Mouse (Mus musculus) heart, postnatal 14 days (tissue): Measurements from ENCODE around the gene Insr. TPM values are rescaled to one million over a fixed set of nuclear protein-coding genes. Genes with fewer than 3 reads are reported as not detected.

ENCODE experiments used
- DNase-seq, 2 experiments: peaks; one replicate each; pipeline ENCODE4 v3.0.0; 2021 to 2022
- intact Hi-C: fragments of 180-260 bp; cut with DNase I; formaldehyde crosslinking; loops from one replicate; pipeline ENCODE4 v1.15.1; 2025
- total RNA-seq, 2 experiments: library from RNA; stranded (reverse); gene quantifications; 2 replicates each; pipeline ENCODE4 v1.2.3; 2021

The Insr gene
- total RNA-seq, 2 experiments from 2014 or later: 114 to 115 TPM

GRCm38 (mm10) chr8:3277266-3277665 is 2.2 kb downstream of the Insr start:
- intact Hi-C loops: loop anchor here (2.0 to 5.0 kb wide), 3 partner anchors 16 to 90 kb away; no protein-coding TSS in a partner anchor
- DNase-seq: no peak

DNA sequence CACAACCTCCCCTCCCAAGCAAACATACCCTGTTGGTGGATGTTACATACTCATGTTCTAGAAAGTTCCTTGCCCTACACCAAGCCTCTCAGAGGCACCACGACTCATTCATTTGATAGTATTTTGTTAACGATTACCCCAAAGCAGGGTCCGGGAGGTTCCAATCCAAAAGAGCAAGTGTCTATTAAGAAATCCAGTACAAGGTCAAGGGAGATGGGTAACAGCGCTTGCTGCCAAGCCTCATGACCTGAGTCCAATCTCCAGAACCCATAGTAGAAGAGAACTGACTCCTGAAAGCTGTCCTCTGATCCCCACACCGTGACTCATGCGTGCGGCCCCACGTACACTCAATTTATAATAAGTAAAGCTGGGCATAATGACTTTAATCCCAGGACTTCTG is 3.4 kb downstream of the Insr start:
- intact Hi-C loops: loop anchor here (2.0 to 5.0 kb wide), 3 partner anchors 15 to 89 kb away; no protein-coding TSS in a partner anchor
- no peak for DNase-seq

GRCm38 (mm10) chr8:3275189-3275588 is 4.2 kb downstream of the Insr start:
- no peak for DNase-seq
- intact Hi-C loops: loop anchor here (5.0 kb wide), 2 partner anchors 38 to 88 kb away; no protein-coding TSS in a partner anchor

DNA sequence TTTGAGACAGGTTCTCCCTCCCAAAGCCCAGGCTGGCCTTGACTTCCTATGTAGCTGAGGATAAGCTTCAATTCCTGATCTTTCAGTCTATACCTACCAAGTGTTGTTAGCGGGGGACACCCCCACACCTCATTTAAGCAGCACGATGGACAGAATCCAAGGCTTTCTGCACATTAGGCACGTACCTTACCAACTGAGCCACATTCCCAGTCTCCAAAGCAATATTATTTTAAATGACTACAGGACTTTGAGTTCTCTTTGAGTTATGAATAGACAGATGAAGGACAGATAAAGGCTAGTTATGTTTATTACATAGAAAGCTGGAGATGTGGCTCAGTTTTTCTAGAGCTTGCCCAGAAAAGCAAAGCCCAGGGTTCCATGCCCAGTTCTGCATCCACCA is 5.6 kb downstream of the Insr start:
- intact Hi-C loops: no loop called here
- DNase-seq: no peak

- intact Hi-C loops: no loop called here
Measured at GRCm38 (mm10) chr8:3267449-3267761, 12.0 kb downstream of the Insr start.

DNA sequence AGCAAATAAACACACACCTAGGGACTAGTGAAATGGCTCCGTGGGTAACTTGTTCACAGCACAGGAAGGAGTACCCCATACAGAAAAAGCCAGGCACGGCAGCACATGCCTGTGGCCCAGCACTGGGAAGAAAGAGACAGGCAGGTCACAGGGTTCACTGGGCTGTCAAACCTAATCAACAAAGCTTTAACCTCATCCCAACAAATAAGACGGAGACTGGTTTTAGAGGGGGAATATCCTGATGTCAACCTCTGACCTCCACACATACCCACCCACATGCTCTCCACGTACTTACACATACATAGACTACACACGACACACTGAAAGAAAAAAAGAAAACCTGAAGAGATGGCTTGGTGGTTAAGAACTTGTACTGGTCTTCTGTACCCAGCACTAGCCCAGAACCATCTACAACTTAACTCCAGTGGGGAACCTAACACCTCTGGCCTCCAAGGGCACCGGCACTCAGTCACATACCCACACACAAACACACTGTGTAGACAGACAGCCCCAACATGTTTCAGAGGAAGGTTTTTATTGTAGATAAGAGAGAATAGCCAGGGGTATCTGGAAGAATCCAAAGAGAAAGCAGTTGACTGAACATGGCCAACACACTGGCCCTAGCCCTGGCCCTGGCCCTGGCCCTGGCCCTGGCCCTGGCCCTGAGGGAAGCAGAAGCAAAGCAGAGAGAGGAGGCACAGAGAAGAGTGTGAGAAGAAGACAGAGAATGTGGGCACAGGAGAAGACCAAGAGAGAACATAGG is 12.6 kb downstream of the Insr start:
- intact Hi-C loops: no loop called here
- DNase-seq: no peak

More at GRCm38 (mm10) chr8:3267449-3267761, 12.0 kb downstream of the Insr start:
- no peak for DNase-seq

GRCm38 (mm10) chr8:3265182-3265581 is 14.2 kb downstream of the Insr start:
- DNase-seq: no peak
- intact Hi-C loops: no loop called here

- intact Hi-C loops: no loop called here
- no peak for DNase-seq
Measured at GRCm38 (mm10) chr8:3262779-3263178, 16.6 kb downstream of the Insr start.

GRCm38 (mm10) chr8:3261101-3261500 is 18.3 kb downstream of the Insr start:
- intact Hi-C loops: loop anchor here (2.0 kb wide), 1 partner anchor 16 kb away; no protein-coding TSS in a partner anchor
- no peak for DNase-seq

GRCm38 (mm10) chr8:3260127-3260811 is 19.1 kb downstream of the Insr start:
- intact Hi-C loops: loop anchor here (2.0 kb wide), 1 partner anchor 17 kb away; no protein-coding TSS in a partner anchor
- no peak for DNase-seq

GRCm38 (mm10) chr8:3256147-3256940 is 23.1 kb downstream of the Insr start:
- DNase-seq: no peak
- intact Hi-C loops: no loop called here

- DNase-seq: no peak
- intact Hi-C loops: no loop called here
Measured at GRCm38 (mm10) chr8:3255321-3255720, 24.1 kb downstream of the Insr start.

DNA sequence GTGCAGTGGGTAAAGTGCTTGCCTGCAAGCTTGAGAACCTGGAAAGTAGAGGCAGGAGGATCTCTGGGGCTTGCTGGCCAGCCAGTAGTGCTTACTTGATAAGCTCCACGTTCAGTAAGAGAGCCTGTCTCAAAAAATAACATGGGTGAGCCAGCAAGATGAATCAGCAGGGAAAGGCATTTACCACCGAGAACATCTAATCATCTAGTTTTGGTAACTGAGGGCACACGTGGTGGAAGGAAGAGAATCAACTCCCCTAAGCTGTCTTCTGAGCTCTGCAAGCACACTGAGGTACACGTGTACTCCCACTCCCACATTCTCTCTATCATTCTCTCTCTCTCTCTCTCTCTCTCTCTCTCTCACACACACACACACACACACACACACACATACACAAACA is 26.2 kb downstream of the Insr start:
- intact Hi-C loops: no loop called here
- DNase-seq: no peak

GRCm38 (mm10) chr8:3252665-3253064 is 26.8 kb downstream of the Insr start:
- no peak for DNase-seq
- intact Hi-C loops: no loop called here

DNA sequence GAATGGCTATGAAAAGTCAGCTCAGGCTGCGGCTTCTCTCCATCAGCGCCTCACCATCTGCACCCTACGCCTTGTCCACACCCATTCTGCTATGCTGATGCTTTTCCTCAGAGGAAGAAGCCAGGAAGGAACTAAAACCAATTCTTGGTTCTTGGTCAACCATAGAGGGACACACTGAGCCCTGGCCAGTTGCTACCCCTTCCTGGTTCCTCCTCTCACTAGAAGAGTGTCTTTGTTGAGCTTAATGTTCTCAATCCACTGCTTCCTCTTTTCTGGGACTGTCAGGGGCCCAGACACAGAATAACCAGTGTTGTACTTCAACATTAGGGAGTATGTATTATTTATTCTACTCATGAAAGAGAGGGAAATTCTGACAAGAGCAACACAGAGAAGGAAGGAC is 28.3 kb downstream of the Insr start:
- DNase-seq: no peak
- intact Hi-C loops: no loop called here

GRCm38 (mm10) chr8:3249886-3250285 is 29.5 kb downstream of the Insr start:
- intact Hi-C loops: no loop called here
- no peak for DNase-seq

GRCm38 (mm10) chr8:3248704-3249103 is 30.7 kb downstream of the Insr start:
- intact Hi-C loops: no loop called here
- DNase-seq: no peak

GRCm38 (mm10) chr8:3247129-3247528 is 32.3 kb downstream of the Insr start:
- DNase-seq: no peak
- intact Hi-C loops: no loop called here

GRCm38 (mm10) chr8:3243229-3243628 is 36.2 kb downstream of the Insr start:
- no peak for DNase-seq
- intact Hi-C loops: no loop called here

DNA sequence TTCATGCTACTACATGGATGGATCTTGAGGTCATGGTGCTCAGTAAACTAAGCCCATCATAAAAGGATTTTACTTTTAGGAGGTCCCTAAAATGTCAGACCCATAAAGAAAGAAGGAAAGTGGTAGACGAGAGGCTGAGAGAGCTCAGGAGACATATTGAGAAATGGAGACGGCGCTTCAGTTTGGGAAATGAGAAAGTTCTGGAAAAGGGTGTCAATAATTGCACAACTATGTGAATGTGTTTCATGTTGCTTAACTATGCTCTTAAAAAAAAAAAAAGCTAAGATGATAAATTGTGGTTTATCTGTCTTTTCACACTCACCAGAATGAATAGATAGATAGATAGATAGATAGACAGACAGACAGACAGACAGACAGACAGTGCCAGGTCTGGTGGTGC is 38.7 kb downstream of the Insr start:
- DNase-seq: no peak
- intact Hi-C loops: no loop called here

GRCm38 (mm10) chr8:3239641-3240040 is 39.8 kb downstream of the Insr start:
- intact Hi-C loops: loop anchor here (5.0 kb wide), 1 partner anchor 38 kb away; the partner anchor contains the start of gene Insr
- no peak for DNase-seq
